Mouse (Mus musculus) neural tube, embryonic 11.5 days (tissue): ENCODE results near the gene Nfe2l2. TPM values are rescaled to one million over a fixed set of nuclear protein-coding genes. Genes with fewer than 3 reads are reported as not detected.
A peak's percentile ranks its signal among the peaks of the same experiment; 100 is the strongest.

Experiments used
- ATAC-seq: fragments of 200-750 bp; cut with Nextera tagmentation; 2 replicates; pipeline ENCODE4 v1.8.0; 2017; ENCODE audit warnings: moderate number of reproducible peaks, mild to moderate bottlenecking, moderate TSS enrichment, moderate library complexity; ENCODE audit not compliant: insufficient read depth, low FRiP score, low TSS enrichment
- DNase-seq: peaks from one replicate; pipeline ENCODE4 v3.0.0-alpha.2; 2015; ENCODE audit warnings: low spot score
- H3K27ac ChIP-seq: fragments of 300-500 bp; sonication (generic); 2 replicates; pipeline ENCODE4 v1.5.1; 2014; ENCODE audit warnings: low read depth, mild to moderate bottlenecking, low read length
- H3K27me3 ChIP-seq: fragments of 300-500 bp; sonication (generic); 2 replicates; pipeline ENCODE4 v1.6.1; 2014; ENCODE audit warnings: mild to moderate bottlenecking, low read length, mixed read lengths; ENCODE audit not compliant: control insufficient read depth, insufficient read depth
- H3K36me3 ChIP-seq: fragments of 300-500 bp; sonication (generic); 2 replicates; pipeline ENCODE4 v1.6.1; 2014; ENCODE audit warnings: mild to moderate bottlenecking, low read length, moderate library complexity, mixed read lengths; ENCODE audit not compliant: control insufficient read depth, insufficient read depth
- H3K4me1 ChIP-seq: fragments of 300-500 bp; sonication (generic); 2 replicates; pipeline ENCODE4 v1.6.1; 2014; ENCODE audit warnings: low read length, mixed read lengths; ENCODE audit not compliant: control insufficient read depth, insufficient read depth
- H3K4me2 ChIP-seq: fragments of 300-500 bp; sonication (generic); 2 replicates; pipeline ENCODE4 v1.6.1; 2014; ENCODE audit warnings: low read depth, mild to moderate bottlenecking, moderate library complexity
- H3K4me3 ChIP-seq: fragments of 300-500 bp; sonication (generic); 2 replicates; pipeline ENCODE4 v1.5.1; 2014; ENCODE audit warnings: low read depth, low read length
- H3K9ac ChIP-seq: fragments of 300-500 bp; sonication (generic); 2 replicates; pipeline ENCODE4 v1.6.1; 2014; ENCODE audit warnings: mild to moderate bottlenecking, low read length
- H3K9me3 ChIP-seq: fragments of 300-500 bp; sonication (generic); 2 replicates; pipeline ENCODE4 v1.6.1; 2016; ENCODE audit warnings: low read length; ENCODE audit not compliant: control insufficient read depth
- WGBS: fragments of 180-500 bp; shearing (Covaris S2); extraction: QIAGEN DNeasy Blood & Tissue Kit; methylation state at CpG from one replicate; pipeline ENCODE4 v1.1.7; 2014; 5-methylcytosine and 5-hydroxymethylcytosine counted together
- polyA plus RNA-seq: library from polyadenylated mRNA; unstranded; fragments of >200 nt; fragmentation: Nextera tagmentation; extraction: Ambion mirVana; gene quantifications from 2 replicates; pipeline ENCODE4 v1.2.1, GENCODE M21; 2014

The Nfe2l2 gene
- polyA plus RNA-seq, 1 experiment from 2014 or later, result 26.5 TPM

DNA sequence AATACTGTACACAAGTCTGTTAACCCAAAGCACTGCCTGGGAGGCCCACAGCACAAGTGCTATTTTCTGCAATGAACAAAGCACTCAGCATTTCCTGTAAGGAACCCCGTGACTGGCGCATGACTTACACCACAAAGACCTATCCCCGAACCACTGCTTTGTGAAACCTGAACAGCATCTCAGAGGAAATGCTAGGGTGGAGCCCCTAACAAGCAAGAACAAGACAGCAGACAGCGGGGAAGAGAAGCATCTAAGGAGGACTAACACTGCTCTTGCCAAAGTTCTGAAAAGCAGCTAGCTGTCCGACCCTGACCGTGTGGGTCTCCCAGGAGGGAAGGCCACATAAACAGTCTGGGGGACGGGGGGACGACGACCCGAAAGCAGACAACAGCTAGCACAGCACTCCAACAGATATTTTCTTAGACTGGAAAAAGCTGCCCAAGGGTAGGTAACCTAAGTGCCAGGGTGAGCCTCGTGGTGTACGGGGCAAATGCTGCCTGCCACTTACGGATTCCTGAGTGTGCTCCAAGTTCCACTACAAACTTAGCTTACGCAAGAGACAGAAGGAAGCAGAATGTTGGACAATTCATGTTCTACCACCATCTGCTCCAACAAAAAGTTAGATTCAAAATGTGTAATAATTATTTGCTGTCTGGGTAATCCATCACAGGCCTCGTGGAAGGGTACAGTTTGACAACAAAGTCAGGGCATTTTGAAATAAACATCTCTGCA, 21.3 kb downstream of the Nfe2l2 start:
- H3K4me3 ChIP-seq, result no peak overlapping the region
- no peaks in the 10 kb centered on the region for H3K9me3 ChIP-seq
- no peak for ATAC-seq
- DNase-seq, result no peak
- no peaks in the 10 kb centered on the region for H3K4me1 ChIP-seq
- no peak overlapping the region for H3K4me2 ChIP-seq
- no peak overlapping the region for H3K9ac ChIP-seq
- WGBS, result 77% methylated on average over 15 of the region's 15 CpGs
- H3K27ac ChIP-seq, result no peak overlapping the region
- no peaks in the 10 kb centered on the region for H3K27me3 ChIP-seq
- H3K36me3 ChIP-seq, result no peaks in the 10 kb centered on the region

DNA sequence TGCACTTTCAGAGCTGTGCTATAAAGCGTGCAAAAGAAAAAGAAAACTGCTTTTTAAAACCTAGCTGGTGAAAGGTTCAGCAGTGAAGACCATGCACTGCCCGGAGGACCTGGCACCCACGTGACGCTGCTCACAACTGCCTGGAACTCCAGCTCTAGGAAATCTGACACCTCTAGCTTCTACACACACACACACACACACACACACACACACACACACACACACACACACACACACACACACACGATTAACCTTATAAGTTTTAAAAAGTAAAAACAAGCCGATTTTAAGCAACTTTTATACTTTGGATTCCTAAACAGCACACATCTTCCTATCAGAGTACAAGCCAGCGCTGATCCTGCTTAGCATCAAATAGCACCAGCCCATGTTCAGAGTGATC, 23.0 kb downstream of the Nfe2l2 start:
- H3K4me2 ChIP-seq, result no peak overlapping the region
- H3K36me3 ChIP-seq, result peaks cover under 1% of the 10 kb centered on the region; the same call in 1 of the 2 replicates
- no peaks in the 10 kb centered on the region for H3K27me3 ChIP-seq
- no peaks in the 10 kb centered on the region for H3K4me1 ChIP-seq
- no peak for DNase-seq
- ATAC-seq, result no peak
- no peak overlapping the region for H3K27ac ChIP-seq
- WGBS, result 72% methylated on average over 7 of the region's 7 CpGs
- no peaks in the 10 kb centered on the region for H3K9me3 ChIP-seq
- no peak overlapping the region for H3K4me3 ChIP-seq
- H3K9ac ChIP-seq, result no peak overlapping the region

DNA sequence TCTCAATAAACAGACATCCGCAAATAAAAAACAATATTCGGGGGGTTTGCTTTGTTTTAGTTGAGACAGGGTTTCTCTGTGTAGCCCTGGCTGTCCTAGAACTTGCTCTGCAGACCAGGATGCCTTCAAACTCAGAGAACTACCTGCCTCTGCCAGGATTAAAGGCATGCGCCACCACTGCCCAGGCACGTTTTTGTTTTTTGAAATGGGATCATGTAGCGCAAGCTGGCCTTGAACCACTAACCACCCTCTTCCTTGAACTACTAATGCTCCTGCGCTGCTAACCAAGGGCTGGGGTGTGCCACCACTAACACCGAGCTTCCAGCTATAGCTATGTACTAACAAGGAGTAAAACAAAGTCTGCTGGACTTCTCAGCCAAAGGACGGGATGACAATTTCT, 24.5 kb downstream of the Nfe2l2 start:
- Histone ChIP-seq H3K9ac (no peak overlapping the region), H3K36me3 (peaks cover 2% of the 10 kb centered on the region; the same call in 1 of the 2 replicates), H3K4me3 (no peak overlapping the region), H3K4me1 (no peaks in the 10 kb centered on the region), H3K27ac (no peak overlapping the region), H3K27me3 (no peaks in the 10 kb centered on the region), H3K9me3 (no peaks in the 10 kb centered on the region), H3K4me2 (no peak overlapping the region)
- DNase-seq, result no peak
- no peak for ATAC-seq
- 96% methylated on average over 8 of the region's 8 CpGs for WGBS

DNA sequence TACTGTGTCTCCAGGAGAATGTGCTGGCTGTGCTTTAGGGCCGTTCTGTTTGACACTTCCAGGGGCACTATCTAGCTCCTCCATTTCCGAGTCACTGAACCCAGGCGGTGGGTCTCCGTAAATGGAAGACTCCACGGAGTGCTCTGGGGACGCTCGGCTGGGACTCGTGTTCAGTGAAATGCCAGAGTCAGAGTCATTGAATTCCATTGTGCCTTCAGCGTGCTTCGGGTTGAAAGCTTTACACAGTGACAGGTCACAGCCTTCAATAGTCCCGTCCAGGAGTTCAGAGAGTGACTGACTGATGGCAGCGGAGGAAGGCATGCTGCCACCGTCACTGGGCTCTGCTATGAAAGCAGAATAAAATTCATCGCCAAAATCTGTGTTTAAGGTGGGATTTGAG, 27.9 kb downstream of the Nfe2l2 start:
- DNase-seq (no peak), ATAC-seq (no peak)
- Histone ChIP-seq H3K36me3 (peaks cover 2% of the 10 kb centered on the region; the same call in 1 of the 2 replicates), H3K4me3 (no peak overlapping the region), H3K9ac (no peak overlapping the region), H3K4me2 (no peak overlapping the region), H3K9me3 (no peaks in the 10 kb centered on the region), H3K27me3 (no peaks in the 10 kb centered on the region), H3K27ac (no peak overlapping the region), H3K4me1 (no peaks in the 10 kb centered on the region)
- WGBS, result 83% methylated on average over 14 of the region's 14 CpGs

GRCm38 (mm10) chr2:75672561-75672960, 31.9 kb downstream of the Nfe2l2 start:
- ATAC-seq (no peak), DNase-seq (no peak)
- Histone ChIP-seq H3K27me3 (no peaks in the 10 kb centered on the region), H3K4me2 (no peak overlapping the region), H3K4me3 (no peak overlapping the region), H3K9me3 (no peaks in the 10 kb centered on the region), H3K36me3 (peaks cover 2% of the 10 kb centered on the region; the same call in 1 of the 2 replicates), H3K4me1 (no peaks in the 10 kb centered on the region), H3K27ac (no peak overlapping the region), H3K9ac (no peak overlapping the region)
- 81% methylated on average over 3 of the region's 3 CpGs for WGBS

- DNase-seq (no peak), ATAC-seq (no peak)
- Histone ChIP-seq H3K9me3 (no peaks in the 10 kb centered on the region), H3K9ac (no peak overlapping the region), H3K36me3 (peaks cover under 1% of the 10 kb centered on the region; the same call in 1 of the 2 replicates), H3K27ac (no peak overlapping the region), H3K4me2 (no peak overlapping the region), H3K4me3 (no peak overlapping the region), H3K27me3 (no peaks in the 10 kb centered on the region), H3K4me1 (no peaks in the 10 kb centered on the region)
- 83% methylated on average over 2 of the region's 2 CpGs for WGBS
Measured at GRCm38 (mm10) chr2:75671337-75671660, 33.1 kb downstream of the Nfe2l2 start.

- no peaks in the 10 kb centered on the region for H3K9me3 ChIP-seq
- no peak overlapping the region for H3K4me2 ChIP-seq
- H3K27me3 ChIP-seq, result no peaks in the 10 kb centered on the region
- DNase-seq (no peak), ATAC-seq (no peak)
- H3K36me3 ChIP-seq, result no peaks in the 10 kb centered on the region
- 77% methylated on average over 6 of the region's 6 CpGs for WGBS
- H3K27ac ChIP-seq, result no peak overlapping the region
- no peaks in the 10 kb centered on the region for H3K4me1 ChIP-seq
- H3K9ac ChIP-seq, result no peak overlapping the region
- H3K4me3 ChIP-seq, result no peak overlapping the region
Measured at GRCm38 (mm10) chr2:75670446-75671336, 33.8 kb downstream of the Nfe2l2 start.

- 0 out of 2 replicates have a peak, but pooled peaks have one; percentile 43 for ATAC-seq
- no peak overlapping the region for H3K9ac ChIP-seq
- peak; percentile 29 for DNase-seq
- H3K9me3 ChIP-seq, result no peaks in the 10 kb centered on the region
- H3K27me3 ChIP-seq, result no peaks in the 10 kb centered on the region
- no peak overlapping the region for H3K4me2 ChIP-seq
- no peaks in the 10 kb centered on the region for H3K36me3 ChIP-seq
- H3K4me3 ChIP-seq, result no peak overlapping the region
- WGBS, result 45% methylated on average over 14 of the region's 14 CpGs
- no peaks in the 10 kb centered on the region for H3K4me1 ChIP-seq
- H3K27ac ChIP-seq, result no peak overlapping the region
Measured at GRCm38 (mm10) chr2:75669491-75670445, 34.7 kb downstream of the Nfe2l2 start.
